Mouse (Mus musculus): Measurements from ENCODE around the gene Hist1h2ap.
"Not testable (repeated sequence)": the region's sequence is repeated elsewhere in the genome, so short reads cannot be mapped to it uniquely, and the experiment has no call there.

The Hist1h2ap gene

DNA sequence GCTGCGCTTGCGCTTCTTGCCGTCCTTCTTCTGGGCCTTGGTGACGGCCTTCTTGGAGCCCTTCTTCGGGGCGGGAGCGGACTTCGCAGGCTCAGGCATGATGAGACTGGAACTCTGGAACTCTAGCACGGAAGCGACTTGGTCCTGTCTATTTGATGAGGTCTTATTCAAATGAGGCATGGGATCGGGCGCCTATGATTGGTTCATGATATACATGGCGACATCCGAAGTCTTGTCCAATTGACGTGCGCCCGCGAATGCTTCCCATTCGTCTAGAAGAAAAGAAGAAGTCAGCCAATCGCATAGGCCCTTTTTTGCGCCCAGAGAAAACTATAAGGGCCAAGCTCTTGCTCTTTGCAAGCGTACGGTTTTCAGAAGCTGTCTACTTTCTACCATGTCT lies 23.2 kb downstream of the Hist1h2ap start, which contains the start of the genes Hist1h2bq and Hist1h2ao:
TSS of gene Hist1h2bq (minus strand) at position 125 of the 400 bp plus-strand sequence.
TSS of gene Hist1h2ao (plus strand) at position 393 of the 400 bp plus-strand sequence.
- DNase-seq (ENCODE audit: low spot score in 2 of 2), result not testable (repeated sequence)

DNA sequence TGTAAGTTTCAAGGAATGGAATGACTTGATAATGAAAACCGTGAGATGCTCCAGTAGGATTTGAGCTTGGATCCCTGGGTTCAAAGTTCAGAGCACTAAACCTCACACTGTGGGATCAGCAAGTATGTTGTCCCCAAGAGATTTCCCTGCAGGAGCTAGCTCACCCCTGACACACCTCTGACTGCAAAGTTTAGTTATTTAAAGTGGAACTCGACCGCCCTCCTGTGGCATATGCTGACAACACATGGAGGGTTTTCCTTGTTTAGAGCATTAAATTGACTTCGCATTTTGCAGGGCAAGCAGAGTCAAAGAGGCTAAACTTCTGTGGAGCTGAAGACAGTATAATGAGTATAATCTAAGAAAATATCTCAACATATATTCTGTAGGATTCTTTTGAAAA lies 30.2 kb downstream of the Hist1h2ap start:
- not testable (repeated sequence) for DNase-seq (ENCODE audit: low spot score in 2 of 2)

GRCm38 (mm10) chr13:21797163-21797562 lies 36.1 kb downstream of the Hist1h2ap start:
- DNase-seq (ENCODE audit: low spot score in 2 of 2), result not testable (repeated sequence)

DNA sequence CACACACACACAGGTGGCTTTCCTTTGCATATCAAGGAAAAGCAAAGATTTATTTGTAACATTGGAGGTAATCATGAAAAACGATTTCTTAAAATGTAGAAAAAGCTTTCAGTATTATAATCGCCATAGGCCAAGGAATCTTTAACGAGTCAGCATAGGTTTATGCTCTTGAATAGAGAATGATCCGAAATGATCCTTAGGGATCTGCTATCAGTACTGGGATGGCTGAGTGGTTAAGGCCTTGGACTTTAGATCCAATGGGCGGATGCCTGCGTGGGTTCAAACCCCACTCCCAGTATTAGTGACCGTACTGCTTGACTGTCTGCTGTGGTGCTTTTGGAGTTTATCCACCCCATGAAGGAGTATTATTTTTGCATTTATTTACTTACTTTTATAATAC lies 37.7 kb downstream of the Hist1h2ap start:
- DNase-seq (ENCODE audit: low spot score in 2 of 2), result no peak

DNA sequence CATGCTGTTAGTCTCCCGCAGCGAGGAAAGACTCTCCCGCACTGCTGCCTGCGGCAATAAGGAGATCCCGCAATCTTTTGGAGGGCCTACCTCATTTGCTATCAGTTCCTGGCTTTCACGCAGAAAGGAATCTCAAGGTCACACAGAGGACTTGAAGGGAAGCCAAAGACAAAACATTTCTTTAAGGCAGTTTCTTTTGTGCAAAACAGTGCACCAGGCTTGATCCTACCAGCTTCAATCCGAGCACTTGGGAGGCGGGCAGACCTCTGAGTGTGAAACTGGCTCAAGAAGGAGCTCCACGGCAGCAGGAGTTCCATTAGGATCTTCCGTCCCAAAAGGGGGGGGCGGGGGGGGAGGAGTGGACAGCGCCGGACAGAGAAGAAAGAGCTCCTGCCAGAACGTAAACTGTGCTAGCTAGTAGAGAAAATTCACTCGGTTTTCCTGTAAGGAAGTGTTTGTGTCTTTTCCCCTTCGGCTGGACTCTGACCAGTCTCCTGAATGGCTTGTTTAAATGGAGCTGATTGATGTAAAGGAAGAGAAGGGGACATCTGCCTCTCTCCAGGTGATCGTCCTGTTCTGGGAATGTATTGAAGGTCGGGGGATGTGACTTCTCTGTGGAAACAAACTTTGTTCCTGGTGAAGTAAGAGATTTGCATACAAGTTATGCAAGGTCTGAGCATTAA lies 42.6 kb downstream of the Hist1h2ap start:
- no peak for DNase-seq (ENCODE audit: low spot score in 2 of 2)

DNA sequence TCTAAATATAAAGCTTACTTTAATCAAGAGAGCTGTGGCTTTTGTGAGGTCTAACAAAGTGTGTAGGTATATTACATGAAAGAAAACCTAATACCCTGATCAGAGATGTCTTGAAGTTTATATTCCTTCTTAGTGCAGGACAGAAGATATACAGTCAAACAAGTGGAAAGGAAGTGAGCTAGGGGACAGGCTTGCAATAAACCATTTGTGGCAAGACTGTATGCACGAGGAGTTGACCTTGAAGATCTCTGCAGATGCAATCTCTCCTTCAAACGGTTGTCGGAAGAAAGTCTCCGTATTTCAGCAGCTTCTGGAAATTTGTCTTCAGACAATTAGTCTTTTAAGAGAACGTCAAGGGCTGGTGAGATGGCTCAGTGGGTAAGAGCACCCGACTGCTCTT lies 43.4 kb downstream of the Hist1h2ap start:
- DNase-seq (ENCODE audit: low spot score in 2 of 2), result no peak

GRCm38 (mm10) chr13:21787760-21788593 lies 45.3 kb downstream of the Hist1h2ap start:
- no peak for DNase-seq (ENCODE audit: low spot score in 2 of 2)

- peak; percentile 69 to 88 for DNase-seq (ENCODE audit: low spot score in 2 of 2)
These were observed 46.2 kb downstream of the Hist1h2ap start, which contains the start of the genes Hist1h2an and Hist1h2bp for GRCm38 (mm10) chr13:21786899-21787629. TSS of gene Hist1h2an (minus strand) at chr13:21787218. TSS of gene Hist1h2bp (plus strand) at chr13:21787461.

DNA sequence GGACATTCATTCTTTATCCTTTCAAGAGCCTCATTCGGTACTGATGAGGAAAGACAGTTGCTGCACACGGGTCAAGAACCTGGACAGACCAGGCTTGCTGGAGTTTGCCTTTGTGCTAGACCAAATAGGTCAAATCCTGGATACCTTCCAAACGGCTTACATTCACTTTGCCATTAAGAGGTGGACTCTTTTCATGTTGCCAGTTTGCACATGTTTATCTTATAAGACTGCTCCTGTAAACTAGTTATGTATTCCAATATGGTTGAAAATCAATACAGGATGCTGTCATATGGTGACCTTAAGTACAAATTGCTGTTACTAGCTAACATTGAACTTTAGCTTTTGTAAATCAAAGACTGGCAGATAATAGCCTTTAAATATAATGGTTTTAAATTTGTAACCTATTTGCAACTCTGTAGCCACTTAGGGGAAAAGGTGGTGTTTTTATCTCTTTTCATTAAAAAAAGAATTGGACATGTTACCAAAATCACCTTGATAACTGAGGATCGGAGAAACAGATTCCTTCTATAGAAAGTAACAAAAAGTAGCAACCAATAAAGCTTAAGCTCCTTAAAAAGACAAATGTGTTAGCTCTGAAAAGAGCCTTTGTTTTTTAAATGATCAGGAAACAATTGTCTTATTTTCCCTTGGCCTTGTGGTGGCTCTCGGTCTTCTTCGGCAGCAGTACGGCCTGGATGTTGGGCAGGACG lies 47.0 kb downstream of the Hist1h2ap start:
- DNase-seq (ENCODE audit: low spot score in 2 of 2), result no peak

- DNase-seq (ENCODE audit: low spot score in 2 of 2), result no peak
These were observed 49.0 kb downstream of the Hist1h2ap start for GRCm38 (mm10) chr13:21784311-21784710.

DNA sequence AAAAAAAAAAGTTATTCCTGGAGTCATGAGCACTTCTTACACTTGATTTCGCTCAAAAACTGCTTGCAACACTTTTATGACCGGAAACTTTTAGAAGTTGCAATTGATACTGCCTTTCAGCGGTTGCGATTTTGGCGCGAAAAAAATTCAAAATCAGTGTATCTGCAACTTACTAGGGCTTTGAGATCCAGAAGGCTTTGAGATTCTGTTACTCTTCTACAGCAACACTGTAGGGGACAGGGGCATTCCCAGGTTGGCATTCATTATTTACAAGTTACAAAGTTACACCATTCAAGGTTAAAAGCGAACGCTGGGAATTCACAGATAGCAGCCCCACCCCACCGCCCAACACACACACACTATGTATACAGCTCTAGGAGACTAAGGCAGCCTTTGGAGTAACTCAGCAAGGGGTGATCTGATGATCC lies 49.6 kb downstream of the Hist1h2ap start:
- DNase-seq (ENCODE audit: low spot score in 2 of 2), result no peak

DNA sequence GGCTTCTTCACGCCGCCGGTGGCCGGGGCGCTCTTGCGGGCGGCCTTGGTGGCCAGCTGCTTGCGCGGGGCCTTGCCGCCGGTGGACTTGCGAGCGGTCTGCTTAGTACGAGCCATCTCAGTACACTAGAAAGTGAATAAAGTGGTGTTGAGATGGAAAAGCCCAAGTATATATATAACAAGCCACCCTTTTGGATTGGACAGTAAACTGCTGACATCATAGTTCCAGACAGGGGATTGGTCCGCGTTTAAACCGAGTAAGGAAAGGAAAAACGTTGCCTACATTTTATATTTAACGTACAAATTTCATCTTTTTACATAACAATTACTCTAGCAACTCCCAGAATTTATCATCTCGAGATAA lies 50.1 kb downstream of the Hist1h2ap start, which contains the start of gene Hist1h3i:
TSS of gene Hist1h3i (minus strand) at position 116 of the 363 bp plus-strand sequence.
- no peak for DNase-seq (ENCODE audit: low spot score in 2 of 2)

Measured in urinary bladder, adult 18-20 months (tissue).